Comparison of ENCODE assay signal across 29 mouse cellular contexts in the genomic region with DNA sequence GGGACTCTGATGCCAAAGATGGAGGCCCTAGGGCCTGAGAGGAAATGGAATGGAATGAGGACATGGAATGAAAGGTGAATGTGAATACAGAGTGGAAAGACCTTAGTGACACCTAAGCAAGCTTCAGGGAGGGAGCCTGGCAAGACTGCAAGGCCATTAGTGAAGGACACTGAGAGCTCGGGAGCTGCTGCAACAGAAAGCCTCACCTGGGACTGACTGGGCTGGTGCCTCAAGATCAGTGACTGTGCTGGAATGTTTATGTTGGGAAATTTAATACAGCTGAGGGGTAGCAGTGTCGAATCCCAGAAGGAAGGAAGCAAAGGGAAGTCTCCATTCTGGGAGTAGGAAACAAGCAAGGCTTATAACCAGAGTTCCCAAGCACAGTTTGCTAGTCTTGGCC. TPM values are rescaled to one million over a fixed set of nuclear protein-coding genes. Genes with fewer than 3 reads are reported as not detected.
DNase-seq lines count a peak whose midpoint lies in the region; ATAC-seq lines count a peak whose summit lies in the region.
"Had no signal": no experiment of that assay in that cellular context is flagged by ENCODE, and none has a peak within 500 bp of the region (broad histone marks: within the 10 kb centered on the region; RNA-seq: fewer than 3 reads in every experiment).

No protein-coding gene starts in this region.

- H3K4me2 ChIP-seq in heart, embryonic 13.5 days, result no peak overlapping the region
- no peak overlapping the region for H3K4me2 ChIP-seq in kidney, embryonic 15.5 days
- H3K4me2 ChIP-seq in embryonic facial prominence, embryonic 12.5 days (replicated peaks), result no peak overlapping the region
- H3K4me2 ChIP-seq: hindbrain, embryonic 13.5 days; midbrain, embryonic 13.5 days; neural tube, embryonic 13.5 days had no signal

- DNase-seq in heart, adult 8-10 months (ENCODE audit: low spot score), result no peak
- no peak for DNase-seq in kidney, postnatal 14 days
- DNase-seq in adrenal gland, postnatal 25 days, result peak; percentile 10
- DNase-seq in MN1 (ENCODE audit: low spot score), result no peak
- no peak for DNase-seq in thymus, adult 18-20 months
- DNase-seq: B cell, adult 2 months; cerebellum, adult 11-12 months; cerebellum, postnatal 10 days; gastrocnemius, adult 2 months; gastrocnemius, postnatal 36 days; heart, adult 18-20 months; heart, postnatal 4 days; kidney, adult 18-20 months; kidney, postnatal 36 days; liver; lung, adult 2 months; lung, postnatal 10 days; right cerebral cortex, postnatal 4 days; thymus, postnatal 14 days had no signal

- H3K36me3 ChIP-seq in heart, embryonic 13.5 days, result peaks cover 49% of the 10 kb centered on the region
- peaks cover 30% of the 10 kb centered on the region for H3K36me3 ChIP-seq in kidney, embryonic 15.5 days
- H3K36me3 ChIP-seq in embryonic facial prominence, embryonic 12.5 days, result peaks cover 14% of the 10 kb centered on the region; the same call in 1 of the 2 replicates

- 60% methylated on average over 2 of the region's 2 CpGs for WGBS in heart, embryonic 13.5 days
- 32% methylated on average over 2 of the region's 2 CpGs for WGBS in kidney, embryonic 15.5 days
- 30% methylated on average over 2 of the region's 2 CpGs for WGBS in embryonic facial prominence, embryonic 12.5 days

- H3K9ac ChIP-seq in heart, embryonic 13.5 days, result no peak overlapping the region
- H3K9ac ChIP-seq in kidney, embryonic 15.5 days, result no peak overlapping the region
- H3K9ac ChIP-seq in embryonic facial prominence, embryonic 12.5 days, result no peak overlapping the region
- H3K9ac ChIP-seq: hindbrain, embryonic 13.5 days; liver, embryonic 14.5 days; midbrain, embryonic 13.5 days; neural tube, embryonic 13.5 days had no signal

- peaks cover 10% of the 10 kb centered on the region for H3K4me1 ChIP-seq in heart, embryonic 13.5 days
- H3K4me1 ChIP-seq in kidney, embryonic 15.5 days, result peaks cover 13% of the 10 kb centered on the region
- peaks cover 5% of the 10 kb centered on the region; the same call in 1 of the 2 replicates for H3K4me1 ChIP-seq in embryonic facial prominence, embryonic 12.5 days
- H3K4me1 ChIP-seq: hindbrain, embryonic 13.5 days; midbrain, embryonic 13.5 days; neural tube, embryonic 13.5 days had no signal

- no peaks in the 10 kb centered on the region for H3K9me3 ChIP-seq in heart, embryonic 13.5 days
- no peaks in the 10 kb centered on the region for H3K9me3 ChIP-seq in kidney, embryonic 15.5 days (replicated peaks)
- no peaks in the 10 kb centered on the region for H3K9me3 ChIP-seq in embryonic facial prominence, embryonic 12.5 days
- H3K9me3 ChIP-seq: hindbrain, embryonic 13.5 days; midbrain, embryonic 13.5 days; neural tube, embryonic 13.5 days had no signal

- peak overlapping the region; percentile 20; the same call in 1 of the 2 replicates for H3K27ac ChIP-seq in heart, embryonic 13.5 days (replicated peaks)
- H3K27ac ChIP-seq in kidney, embryonic 15.5 days, result peak overlapping the region; percentile 37; the same call in 1 of the 2 replicates
- no peak overlapping the region for H3K27ac ChIP-seq in embryonic facial prominence, embryonic 12.5 days
- H3K27ac ChIP-seq: gastrocnemius, adult 2 months; hindbrain, embryonic 13.5 days; liver, embryonic 14.5 days; macrophage; midbrain, embryonic 13.5 days; neural tube, embryonic 13.5 days had no signal

- no peaks in the 10 kb centered on the region for H3K27me3 ChIP-seq in heart, embryonic 13.5 days (replicated peaks)
- no peaks in the 10 kb centered on the region for H3K27me3 ChIP-seq in kidney, embryonic 15.5 days
- H3K27me3 ChIP-seq in embryonic facial prominence, embryonic 12.5 days, result no peaks in the 10 kb centered on the region
- H3K27me3 ChIP-seq: hindbrain, embryonic 13.5 days; midbrain, embryonic 13.5 days; neural tube, embryonic 13.5 days had no signal

- no peak for ATAC-seq in heart, embryonic 13.5 days (ENCODE audit: extremely low read depth, insufficient number of reproducible peaks, low FRiP score, low TSS enrichment)
- 0 out of 2 replicates have a peak, but pooled peaks have one; percentile 46 for ATAC-seq in kidney, embryonic 15.5 days (replicated peaks; ENCODE audit: low FRiP score)
- ATAC-seq in embryonic facial prominence, embryonic 12.5 days (ENCODE audit: insufficient number of reproducible peaks, insufficient read depth, low FRiP score, low TSS enrichment), result 0 out of 2 replicates have a peak, but pooled peaks have one; percentile 15
- ATAC-seq: activated CD4-positive, CD25-positive, alpha-beta regulatory T cell, adult 4 months; midbrain, embryonic 13.5 days had no signal

- no peak overlapping the region for H3K4me3 ChIP-seq in heart, embryonic 13.5 days
- H3K4me3 ChIP-seq in kidney, embryonic 15.5 days (replicated peaks), result no peak overlapping the region
- no peak overlapping the region for H3K4me3 ChIP-seq in embryonic facial prominence, embryonic 12.5 days
- H3K4me3 ChIP-seq: erythroblast, embryonic 14.5 days; gastrocnemius, adult 2 months; hindbrain, embryonic 13.5 days; midbrain, embryonic 13.5 days; neural tube, embryonic 13.5 days had no signal

RNA-seq across cellular contexts. Expression of a gene that starts 25.4 kb away (rescaled TPM):
- 58.1 and 61.6 TPM in 2 replicates for polyA plus RNA-seq in heart, embryonic 13.5 days (2015; fragmentation: Nextera tagmentation; extraction: Ambion mirVana)
- total RNA-seq in heart, adult 8-10 months (2022), result 10 to 100 TPM; 48.0 to 79.1 (median 59.2) TPM
- polyA plus RNA-seq in kidney, embryonic 15.5 days (2015; fragmentation: Nextera tagmentation; extraction: Ambion mirVana), result 62.3 and 67.2 TPM in 2 replicates
- total RNA-seq in adrenal gland, postnatal 25 days (2021), result 109 and 133 TPM in 2 replicates
- polyA plus RNA-seq in embryonic facial prominence, embryonic 12.5 days (2016; fragmentation: Nextera tagmentation; extraction: Ambion mirVana), result 50.8 and 53.0 TPM in 2 replicates
